Mouse (Mus musculus): Measurements from ENCODE around the gene Iqcf5.
"Not testable (repeated sequence)": the region's sequence is repeated elsewhere in the genome, so short reads cannot be mapped to it uniquely, and the experiment has no call there.

Gene Iqcf5

DNA sequence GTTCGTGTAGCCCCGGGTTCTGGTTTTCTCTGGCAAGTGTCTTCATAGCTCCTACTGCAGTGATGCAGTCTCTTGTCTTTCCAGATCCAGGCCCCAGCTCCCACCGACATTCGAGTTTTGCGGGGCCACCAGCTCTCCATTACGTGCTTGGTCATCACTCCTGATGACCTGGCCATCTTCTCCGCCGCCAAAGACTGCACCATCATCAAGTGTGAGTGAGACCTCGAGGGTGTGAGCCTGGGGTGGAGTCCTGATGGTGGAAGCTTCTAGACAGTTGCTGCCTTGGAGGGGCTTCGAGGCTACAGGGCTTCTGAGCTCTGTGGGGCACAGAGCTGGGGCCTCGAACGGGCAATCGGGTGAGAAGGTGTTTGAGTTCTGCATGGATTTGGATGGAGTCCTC, 32.7 kb upstream of the Iqcf5 start:
- DNase-seq (ENCODE audit: low spot score): no peak

GRCm38 (mm10) chr9:106482578-106483115, 31.7 kb upstream of the Iqcf5 start:
- no peak for DNase-seq (ENCODE audit: low spot score)

GRCm38 (mm10) chr9:106483136-106483535, 31.2 kb upstream of the Iqcf5 start:
- DNase-seq (ENCODE audit: low spot score): no peak

DNA sequence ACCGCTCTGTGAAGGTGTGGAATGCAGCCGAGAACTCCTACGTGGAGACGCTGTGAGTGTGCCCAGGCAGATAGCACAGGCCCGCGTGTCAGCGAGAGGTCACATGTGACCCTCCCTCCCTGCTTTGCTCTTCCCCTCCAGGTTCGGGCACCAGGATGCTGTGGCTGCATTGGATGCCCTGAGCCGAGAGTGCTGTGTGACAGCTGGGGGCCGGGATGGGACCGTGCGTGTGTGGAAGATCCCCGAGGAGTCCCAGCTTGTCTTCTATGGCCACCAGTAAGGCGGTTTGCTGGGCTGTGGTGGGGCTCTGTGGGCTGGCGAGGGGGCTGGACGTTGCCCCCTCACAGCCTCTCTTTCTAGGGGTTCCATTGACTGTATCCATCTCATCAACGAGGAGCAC, 30.8 kb upstream of the Iqcf5 start:
- no peak for DNase-seq (ENCODE audit: low spot score)

GRCm38 (mm10) chr9:106485076-106485475, 29.3 kb upstream of the Iqcf5 start:
- DNase-seq (ENCODE audit: low spot score): no peak

DNA sequence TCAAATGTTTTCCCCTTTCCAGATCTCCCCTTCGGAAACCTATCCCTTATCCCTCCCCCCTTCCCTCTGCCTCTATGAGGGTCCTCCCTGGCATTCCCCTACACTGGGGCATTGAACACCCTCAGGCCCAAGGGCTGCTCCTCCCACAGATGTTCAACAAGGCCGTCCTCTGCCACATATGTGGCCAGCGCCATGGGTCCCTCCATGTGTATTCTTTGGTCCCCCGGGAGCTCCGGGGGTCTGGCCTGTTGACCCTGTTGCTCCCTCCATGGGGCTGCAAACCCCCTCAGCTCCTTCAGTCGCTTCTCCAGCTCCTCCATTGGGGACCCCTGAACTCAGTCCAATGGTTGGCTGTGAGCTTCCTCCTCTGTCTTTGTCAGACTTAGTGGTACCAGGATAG, 26.8 kb upstream of the Iqcf5 start:
- DNase-seq (ENCODE audit: low spot score): not testable (repeated sequence)

GRCm38 (mm10) chr9:106499667-106500066, 14.7 kb upstream of the Iqcf5 start, which contains the start of gene Iqcf1:
Iqcf1 (plus strand) TSS chr9:106499967.
- no peak for DNase-seq (ENCODE audit: low spot score)

GRCm38 (mm10) chr9:106501846-106502245, 12.5 kb upstream of the Iqcf5 start:
- no peak for DNase-seq (ENCODE audit: low spot score)

DNA sequence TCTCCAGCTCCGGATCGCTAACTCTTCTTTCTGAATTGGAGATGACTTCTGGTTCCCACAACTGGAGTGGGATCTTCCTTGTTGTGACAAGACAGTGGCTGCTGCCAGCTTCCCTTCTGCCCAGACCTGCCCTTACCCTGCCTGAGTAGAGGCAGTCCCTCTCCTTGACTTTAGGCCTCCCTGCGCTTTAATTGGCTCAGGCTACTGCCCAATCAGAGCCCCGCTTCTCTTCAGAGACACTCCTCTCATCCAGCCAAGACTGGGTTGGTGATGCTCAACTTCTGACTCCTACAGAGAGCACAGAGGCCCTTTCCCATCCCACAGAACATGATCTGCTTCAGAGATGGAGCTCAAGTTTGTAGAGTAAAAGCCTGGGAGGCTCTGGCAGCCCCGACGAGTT, 10.1 kb upstream of the Iqcf5 start:
- no peak for DNase-seq (ENCODE audit: low spot score)

GRCm38 (mm10) chr9:106509356-106509755, 5.0 kb upstream of the Iqcf5 start:
- no peak for DNase-seq (ENCODE audit: low spot score)

DNA sequence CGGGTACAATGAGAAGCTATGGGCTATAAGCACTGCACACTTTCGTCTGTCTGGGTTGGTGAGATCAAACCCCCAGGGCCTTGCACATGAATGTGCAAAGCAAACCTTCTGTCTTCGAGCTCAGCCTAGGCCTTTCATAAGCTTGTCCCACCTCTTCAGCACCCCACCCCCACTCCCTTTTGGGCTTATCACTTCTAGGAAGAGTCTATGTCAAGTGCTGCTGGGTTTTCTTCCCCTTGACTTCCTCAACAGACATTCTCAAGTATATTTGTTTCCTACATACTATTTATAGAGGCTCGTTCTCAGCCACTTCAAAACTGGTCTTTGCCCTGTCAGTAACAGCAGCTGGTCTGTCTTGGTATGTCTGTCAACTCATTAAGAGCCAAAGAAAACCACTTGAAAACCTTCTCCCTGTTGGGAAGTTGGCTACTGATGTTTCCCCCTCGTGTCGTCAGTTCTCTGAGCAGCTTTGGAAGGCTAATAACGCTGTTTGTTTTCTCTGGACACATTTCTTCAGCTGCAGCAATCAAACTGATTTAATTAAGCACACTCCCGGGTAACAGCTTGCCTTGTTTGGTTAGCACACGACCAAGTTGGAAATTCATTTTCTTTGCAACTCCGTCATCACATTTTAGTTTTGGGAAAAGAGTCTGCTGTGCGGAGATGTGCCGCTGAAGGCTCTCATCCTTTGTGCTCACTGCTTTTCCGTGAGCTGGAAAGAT, 1.5 kb upstream of the Iqcf5 start:
- DNase-seq (ENCODE audit: low spot score): no peak

GRCm38 (mm10) chr9:106513566-106513965, 807 bp upstream of the Iqcf5 start:
- DNase-seq (ENCODE audit: low spot score): no peak

GRCm38 (mm10) chr9:106519433-106519832, 5.1 kb downstream of the Iqcf5 start:
- DNase-seq (ENCODE audit: low spot score): no peak

DNA sequence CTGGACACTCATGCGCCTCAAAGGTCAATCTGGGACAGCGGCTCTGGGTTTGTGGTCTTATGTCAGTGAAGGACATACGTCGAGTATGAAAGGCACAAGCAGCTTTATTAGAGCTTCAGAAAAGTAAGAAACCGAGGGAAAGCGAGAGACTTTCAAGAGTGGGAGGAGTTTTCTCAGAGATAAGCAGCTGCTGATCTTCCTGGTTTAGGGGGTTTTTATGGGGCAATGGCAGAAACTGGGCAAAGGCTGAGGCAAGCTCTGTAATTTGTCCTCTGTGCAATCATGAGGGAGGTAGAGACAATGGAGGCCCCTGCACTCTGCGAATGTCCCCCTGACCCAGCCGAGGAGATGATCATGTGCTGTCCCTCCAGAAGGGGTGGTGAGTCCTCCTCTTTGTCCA, 5.5 kb downstream of the Iqcf5 start:
- DNase-seq (ENCODE audit: low spot score): no peak

- DNase-seq (ENCODE audit: low spot score): no peak
These were observed 17.5 kb downstream of the Iqcf5 start for GRCm38 (mm10) chr9:106531833-106532232.

- DNase-seq (ENCODE audit: low spot score): no peak
These were observed 19.9 kb downstream of the Iqcf5 start for GRCm38 (mm10) chr9:106534296-106534695.

GRCm38 (mm10) chr9:106534975-106535374, 20.6 kb downstream of the Iqcf5 start:
- no peak for DNase-seq (ENCODE audit: low spot score)

GRCm38 (mm10) chr9:106561531-106561930, 47.2 kb downstream of the Iqcf5 start, which contains the start of gene Iqcf3:
Iqcf3 (minus strand) TSS chr9:106561631.
- no peak for DNase-seq (ENCODE audit: low spot score)

GRCm38 (mm10) chr9:106562291-106562690, 47.9 kb downstream of the Iqcf5 start:
- DNase-seq (ENCODE audit: low spot score): no peak

- no peak for DNase-seq (ENCODE audit: low spot score)
These were observed 49.7 kb downstream of the Iqcf5 start for GRCm38 (mm10) chr9:106564025-106564424.

Data from spleen, adult 12 weeks (tissue).